In the genomic region with DNA sequence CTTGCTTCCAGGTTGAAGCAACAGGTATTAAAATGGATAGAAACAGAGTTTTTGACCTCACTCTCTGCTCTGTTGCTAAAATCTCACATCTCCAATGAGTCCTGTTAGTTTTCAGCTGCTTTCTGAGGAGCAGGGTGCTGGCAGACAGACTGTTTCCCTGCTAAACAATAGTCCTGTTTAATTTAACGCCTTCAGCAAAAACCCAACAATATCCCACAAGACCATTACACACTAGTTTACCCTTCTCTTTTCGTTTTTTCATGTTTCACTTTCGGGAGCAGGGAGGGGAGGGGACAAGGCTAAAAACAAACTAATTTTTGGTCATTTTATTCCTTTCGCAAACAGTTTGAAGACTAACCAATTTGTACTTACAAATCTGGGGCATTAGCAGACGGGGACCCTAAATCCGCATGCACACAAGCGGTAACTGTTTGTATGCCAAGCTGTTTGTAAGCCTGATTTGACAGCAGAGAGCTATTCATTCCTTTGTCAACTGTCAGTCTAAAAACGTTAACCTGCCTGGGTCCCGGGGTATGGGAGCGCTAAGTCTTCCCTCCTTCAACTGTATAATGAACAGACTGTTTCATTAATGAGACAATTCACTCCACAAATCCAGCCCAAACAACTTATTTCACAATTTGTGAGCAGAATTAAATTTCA, we compare ENCODE assay signal across 25 mouse cellular contexts. TPM values are rescaled to one million over a fixed set of nuclear protein-coding genes. Genes with fewer than 3 reads are reported as not detected.
DNase-seq lines count a peak whose midpoint lies in the region; ATAC-seq and TF ChIP-seq lines count a peak whose summit lies in the region.
"Had no signal": no experiment of that assay in that cellular context is flagged by ENCODE, and none has a peak within 500 bp of the region (broad histone marks: within the 10 kb centered on the region; RNA-seq: fewer than 3 reads in every experiment).

No protein-coding gene starts in this region.

- H3K4me2 ChIP-seq in embryonic facial prominence, embryonic 11.5 days (ENCODE audit: low read depth, low read length): no peak overlapping the region
- H3K4me2 ChIP-seq in midbrain, embryonic 14.5 days (ENCODE audit: low read length): no peak overlapping the region
- H3K4me2 ChIP-seq in midbrain, postnatal 0 days (ENCODE audit: low read depth, low read length, poor library complexity, severe bottlenecking): no peak overlapping the region
- H3K4me2 ChIP-seq in forebrain, embryonic 11.5 days (ENCODE audit: low read depth, low read length, severe bottlenecking): no peak overlapping the region; the same call in 1 of the 2 replicates
- H3K4me2 ChIP-seq in forebrain, postnatal 0 days (ENCODE audit: low read depth): no peak overlapping the region
- H3K4me2 ChIP-seq: embryonic facial prominence, embryonic 12.5 days; heart, embryonic 12.5 days; intestine, embryonic 15.5 days; limb, embryonic 13.5 days; liver, embryonic 12.5 days; lung, embryonic 14.5 days had no signal

- TF ChIP-seq CTCF in midbrain, postnatal 0 days (IDR thresholded peaks at IDR 0.05): no peak
- no peak for TF ChIP-seq CTCF in forebrain, postnatal 0 days (IDR thresholded peaks at IDR 0.05; ENCODE audit: low read depth)

- no peak overlapping the region for H3K9ac ChIP-seq in embryonic facial prominence, embryonic 11.5 days (replicated peaks; ENCODE audit: low read length)
- no peak overlapping the region for H3K9ac ChIP-seq in midbrain, embryonic 14.5 days (replicated peaks; ENCODE audit: low read length)
- H3K9ac ChIP-seq in midbrain, postnatal 0 days (replicated peaks; ENCODE audit: low read length, poor library complexity, severe bottlenecking): no peak overlapping the region
- no peak overlapping the region for H3K9ac ChIP-seq in forebrain, embryonic 11.5 days (ENCODE audit: low read length)
- H3K9ac ChIP-seq in forebrain, postnatal 0 days: no peak overlapping the region
- H3K9ac ChIP-seq: embryonic facial prominence, embryonic 12.5 days; heart, embryonic 12.5 days; intestine, embryonic 15.5 days; limb, embryonic 13.5 days; liver, embryonic 12.5 days; lung, embryonic 14.5 days had no signal

- H3K36me3 ChIP-seq in embryonic facial prominence, embryonic 11.5 days (replicated peaks; ENCODE audit: control insufficient read depth, insufficient read depth, low read depth, low read length): no peaks in the 10 kb centered on the region
- H3K36me3 ChIP-seq in embryonic facial prominence, embryonic 10.5 days (replicated peaks): no peaks in the 10 kb centered on the region
- H3K36me3 ChIP-seq in midbrain, embryonic 14.5 days (ENCODE audit: control insufficient read depth, insufficient read depth, low read length): no peaks in the 10 kb centered on the region
- H3K36me3 ChIP-seq in midbrain, postnatal 0 days (ENCODE audit: insufficient read depth, low read length): no peaks in the 10 kb centered on the region
- H3K36me3 ChIP-seq in forebrain, embryonic 11.5 days (ENCODE audit: control insufficient read depth, insufficient read depth, low read length): no peaks in the 10 kb centered on the region
- H3K36me3 ChIP-seq in forebrain, postnatal 0 days (ENCODE audit: insufficient read depth): no peaks in the 10 kb centered on the region
- H3K36me3 ChIP-seq: embryonic facial prominence, embryonic 12.5 days; heart, embryonic 12.5 days; hindbrain, embryonic 10.5 days; intestine, embryonic 15.5 days; limb, embryonic 13.5 days; liver, embryonic 12.5 days had no signal

- no peaks in the 10 kb centered on the region for H3K4me1 ChIP-seq in embryonic facial prominence, embryonic 11.5 days (ENCODE audit: control insufficient read depth, insufficient read depth, low read length)
- H3K4me1 ChIP-seq in embryonic facial prominence, embryonic 10.5 days: peaks cover 7% of the 10 kb centered on the region; the same call in 1 of the 2 replicates
- H3K4me1 ChIP-seq in midbrain, embryonic 14.5 days (ENCODE audit: control insufficient read depth, insufficient read depth, low read length): no peaks in the 10 kb centered on the region
- no peaks in the 10 kb centered on the region for H3K4me1 ChIP-seq in midbrain, postnatal 0 days (ENCODE audit: insufficient read depth, low read length)
- peaks cover 23% of the 10 kb centered on the region for H3K4me1 ChIP-seq in forebrain, embryonic 11.5 days (replicated peaks; ENCODE audit: control insufficient read depth, insufficient read depth, low read length)
- 0 out of 2 replicates have a peak, but pooled peaks cover 2% of the 10 kb centered on the region for H3K4me1 ChIP-seq in forebrain, postnatal 0 days (ENCODE audit: insufficient read depth)
- H3K4me1 ChIP-seq: embryonic facial prominence, embryonic 12.5 days; heart, embryonic 12.5 days; intestine, embryonic 15.5 days; limb, embryonic 13.5 days; liver, embryonic 12.5 days had no signal

- DNase-seq in embryonic facial prominence, embryonic 11.5 days (ENCODE audit: low spot score): peak; percentile 14
- DNase-seq in embryonic facial prominence, embryonic 10.5 days (ENCODE audit: low spot score): no peak
- peak; percentile 25 for DNase-seq in midbrain, embryonic 14.5 days
- DNase-seq in midbrain, postnatal 0 days (ENCODE audit: low spot score): no peak
- DNase-seq in forebrain, embryonic 11.5 days (ENCODE audit: low spot score): no peak
- DNase-seq in forebrain, postnatal 0 days: peak; percentile 34
- no peak for DNase-seq in spleen, postnatal 14 days (ENCODE audit: low spot score in 2 of 2)
- DNase-seq: adrenal gland, postnatal 14 days; cerebellum, adult 8-10 months; cerebellum, postnatal 36 days; gastrocnemius, postnatal 36 days; heart, postnatal 10 days; kidney, adult 8-10 months; kidney, postnatal 10 days; lung, embryonic 14.5 days; right cerebral cortex, postnatal 25 days; spleen, adult 18-20 months; thymus, postnatal 4 days had no signal

- no peak overlapping the region for H3K4me3 ChIP-seq in embryonic facial prominence, embryonic 11.5 days (ENCODE audit: low read depth, low read length)
- H3K4me3 ChIP-seq in embryonic facial prominence, embryonic 10.5 days: no peak overlapping the region
- no peak overlapping the region for H3K4me3 ChIP-seq in midbrain, embryonic 14.5 days (replicated peaks; ENCODE audit: low read depth, low read length)
- H3K4me3 ChIP-seq in midbrain, postnatal 0 days (ENCODE audit: low read depth, low read length): no peak overlapping the region
- H3K4me3 ChIP-seq in forebrain, embryonic 11.5 days (ENCODE audit: low read depth, low read length): no peak overlapping the region
- no peak overlapping the region for H3K4me3 ChIP-seq in forebrain, postnatal 0 days (ENCODE audit: low read depth, low read length)
- H3K4me3 ChIP-seq: embryonic facial prominence, embryonic 12.5 days; heart, embryonic 12.5 days; hindbrain, embryonic 10.5 days; intestine, embryonic 15.5 days; limb, embryonic 13.5 days; liver, embryonic 12.5 days had no signal

- WGBS in embryonic facial prominence, embryonic 11.5 days: 40% methylated on average over 10 of the region's 10 CpGs
- WGBS in embryonic facial prominence, embryonic 10.5 days: 34% methylated on average over 10 of the region's 10 CpGs
- 23% methylated on average over 10 of the region's 10 CpGs for WGBS in midbrain, embryonic 14.5 days
- 29% methylated on average over 10 of the region's 10 CpGs for WGBS in midbrain, postnatal 0 days
- 8% methylated on average over 10 of the region's 10 CpGs for whole genome bisulfite sequencing in forebrain, embryonic 11.5 days
- 8% methylated on average over 10 of the region's 10 CpGs for WGBS in forebrain, postnatal 0 days

- H3K9me3 ChIP-seq in embryonic facial prominence, embryonic 11.5 days (replicated peaks; ENCODE audit: control insufficient read depth, low read length): no peaks in the 10 kb centered on the region
- 0 out of 2 replicates have a peak, but pooled peaks cover 10% of the 10 kb centered on the region for H3K9me3 ChIP-seq in embryonic facial prominence, embryonic 10.5 days
- no peaks in the 10 kb centered on the region for H3K9me3 ChIP-seq in midbrain, embryonic 14.5 days (ENCODE audit: control insufficient read depth, low read length)
- H3K9me3 ChIP-seq in midbrain, postnatal 0 days (ENCODE audit: low read length): no peaks in the 10 kb centered on the region
- peaks cover 2% of the 10 kb centered on the region; the same call in 1 of the 2 replicates for H3K9me3 ChIP-seq in forebrain, embryonic 11.5 days (ENCODE audit: control insufficient read depth, low read length)
- H3K9me3 ChIP-seq in forebrain, postnatal 0 days (ENCODE audit: low read length): no peaks in the 10 kb centered on the region
- H3K9me3 ChIP-seq: embryonic facial prominence, embryonic 12.5 days; hindbrain, embryonic 10.5 days; intestine, embryonic 15.5 days; limb, embryonic 13.5 days; liver, embryonic 12.5 days had no signal

- no peak for ATAC-seq in embryonic facial prominence, embryonic 11.5 days (replicated peaks; ENCODE audit: insufficient number of reproducible peaks, low FRiP score, low TSS enrichment, low read depth)
- ATAC-seq in midbrain, embryonic 14.5 days (ENCODE audit: low FRiP score, low TSS enrichment): no peak
- no peak for ATAC-seq in midbrain, postnatal 0 days (ENCODE audit: low FRiP score)
- ATAC-seq in forebrain, embryonic 11.5 days (replicated peaks; ENCODE audit: low FRiP score): peak; percentile 87
- ATAC-seq in forebrain, postnatal 0 days: peak; percentile 54; the same call in 1 of the 2 replicates
- ATAC-seq: hindbrain, embryonic 16.5 days; intestine, embryonic 15.5 days; liver, embryonic 12.5 days had no signal

- no peak overlapping the region for H3K27ac ChIP-seq in embryonic facial prominence, embryonic 11.5 days (replicated peaks; ENCODE audit: low read depth, low read length)
- no peak overlapping the region for H3K27ac ChIP-seq in embryonic facial prominence, embryonic 10.5 days (replicated peaks)
- no peak overlapping the region for H3K27ac ChIP-seq in midbrain, embryonic 14.5 days (replicated peaks; ENCODE audit: low read depth, low read length)
- no peak overlapping the region for H3K27ac ChIP-seq in midbrain, postnatal 0 days (ENCODE audit: low read depth, low read length)
- H3K27ac ChIP-seq in forebrain, embryonic 11.5 days (ENCODE audit: low read depth, low read length): peak overlapping the region; percentile 39; the same call in 1 of the 2 replicates
- no peak overlapping the region for H3K27ac ChIP-seq in forebrain, postnatal 0 days (ENCODE audit: low read depth, low read length)
- H3K27ac ChIP-seq: embryonic facial prominence, embryonic 12.5 days; hindbrain, embryonic 10.5 days; intestine, embryonic 15.5 days; limb, embryonic 13.5 days; liver, embryonic 12.5 days had no signal

- H3K27me3 ChIP-seq in embryonic facial prominence, embryonic 11.5 days (ENCODE audit: control insufficient read depth, insufficient read depth, low read length): no peaks in the 10 kb centered on the region
- peaks cover 44% of the 10 kb centered on the region for H3K27me3 ChIP-seq in embryonic facial prominence, embryonic 10.5 days (replicated peaks; ENCODE audit: low read depth, poor library complexity, severe bottlenecking)
- peaks cover 20% of the 10 kb centered on the region; the same call in 1 of the 2 replicates for H3K27me3 ChIP-seq in midbrain, embryonic 14.5 days (ENCODE audit: control insufficient read depth, insufficient read depth, low read length)
- H3K27me3 ChIP-seq in midbrain, postnatal 0 days (ENCODE audit: insufficient read depth, low read length): peaks cover 16% of the 10 kb centered on the region; the same call in 1 of the 2 replicates
- peaks cover 5% of the 10 kb centered on the region; the same call in 1 of the 2 replicates for H3K27me3 ChIP-seq in forebrain, embryonic 11.5 days (ENCODE audit: control insufficient read depth, insufficient read depth, low read length)
- peaks cover 13% of the 10 kb centered on the region for H3K27me3 ChIP-seq in forebrain, postnatal 0 days (ENCODE audit: insufficient read depth, low read length)

RNA-seq across cellular contexts. Expression of a gene that starts 10.0 kb away (rescaled TPM):
- not detected in 2 replicates for polyA plus RNA-seq in embryonic facial prominence, embryonic 11.5 days (2014; fragmentation: Nextera tagmentation; extraction: Ambion mirVana)
- polyA plus RNA-seq in embryonic facial prominence, embryonic 10.5 days (2016; fragmentation: Nextera tagmentation; extraction: Ambion mirVana): 0.15 TPM in 1 of 2 replicates, not detected in the other
- polyA plus RNA-seq in midbrain, embryonic 14.5 days (2014; fragmentation: Nextera tagmentation; extraction: Ambion mirVana): 0.34 and 1.7 TPM in 2 replicates
- total RNA-seq in midbrain, postnatal 0 days (2014; rRNA removed): 0.77 and 1.7 TPM in 2 replicates
- 0.81 and 1.3 TPM in 2 replicates for polyA plus RNA-seq in midbrain, postnatal 0 days (2015; fragmentation: Nextera tagmentation; extraction: Ambion mirVana)
- 0.17 TPM in 1 of 2 replicates, not detected in the other for polyA plus RNA-seq in forebrain, embryonic 11.5 days (2014; fragmentation: Nextera tagmentation; extraction: Ambion mirVana)
- total RNA-seq in forebrain, postnatal 0 days (2014; rRNA removed): 1.2 and 1.4 TPM in 2 replicates
- 0.43 and 0.81 TPM in 2 replicates for polyA plus RNA-seq in forebrain, postnatal 0 days (2015; fragmentation: Nextera tagmentation; extraction: Ambion mirVana)
- total RNA-seq: adrenal gland, postnatal 14 days had no signal
- polyA plus RNA-seq: heart, embryonic 12.5 days; liver, embryonic 12.5 days had no signal

Comparison
In these comparisons a context has a peak if more than half of its experiments do, and no peak if none do; other contexts are left out.
1. DNase-seq: peak in embryonic facial prominence, embryonic 11.5 days (single experiment), midbrain, embryonic 14.5 days (single experiment) and forebrain, postnatal 0 days (single experiment); none in embryonic facial prominence, embryonic 10.5 days (single experiment), midbrain, postnatal 0 days (single experiment), forebrain, embryonic 11.5 days (single experiment) and spleen, postnatal 14 days (0 of 2).
2. ATAC-seq: peak in forebrain, embryonic 11.5 days (single experiment) and forebrain, postnatal 0 days (single experiment); none in embryonic facial prominence, embryonic 11.5 days (single experiment), midbrain, embryonic 14.5 days (single experiment) and midbrain, postnatal 0 days (single experiment).